Mouse (Mus musculus): ENCODE measurements around the gene Adamts17. TPM values are rescaled to one million over a fixed set of nuclear protein-coding genes. Genes with fewer than 3 reads are reported as not detected.

Adamts17 gene
- total RNA-seq, 2 experiments from 2014 or later: 20.2 to 23.8 TPM

GRCm38 (mm10) chr7:66843846-66844245 lies 4.3 kb downstream of the Adamts17 start:
- no peak for DNase-seq (ENCODE audit: low spot score in 2 of 2)

GRCm38 (mm10) chr7:66846582-66846981 lies 7.0 kb downstream of the Adamts17 start:
- DNase-seq (ENCODE audit: low spot score in 2 of 2): no peak

- no peak for DNase-seq (ENCODE audit: low spot score in 2 of 2)
Measured at GRCm38 (mm10) chr7:66847299-66847698, 7.8 kb downstream of the Adamts17 start.

- no peak for DNase-seq (ENCODE audit: low spot score in 2 of 2)
Measured at GRCm38 (mm10) chr7:66849316-66849715, 9.8 kb downstream of the Adamts17 start.

- no peak for DNase-seq (ENCODE audit: low spot score in 2 of 2)
Measured at GRCm38 (mm10) chr7:66852164-66852563, 12.6 kb downstream of the Adamts17 start.

- no peak for DNase-seq (ENCODE audit: low spot score in 2 of 2)
Measured at GRCm38 (mm10) chr7:66857610-66858009, 18.1 kb downstream of the Adamts17 start.

- DNase-seq (ENCODE audit: low spot score in 2 of 2): no peak
Measured at GRCm38 (mm10) chr7:66858247-66859075, 18.9 kb downstream of the Adamts17 start.

- DNase-seq (ENCODE audit: low spot score in 2 of 2): no peak
Measured at GRCm38 (mm10) chr7:66859220-66859619, 19.7 kb downstream of the Adamts17 start.

- peak in 1 of 2 experiments; percentile 68 for DNase-seq (ENCODE audit: low spot score in 2 of 2)
Measured at GRCm38 (mm10) chr7:66866944-66867718, 27.6 kb downstream of the Adamts17 start.

- DNase-seq (ENCODE audit: low spot score in 2 of 2): peak; percentile 48 to 63
Measured at GRCm38 (mm10) chr7:66867719-66868501, 28.4 kb downstream of the Adamts17 start.

- DNase-seq (ENCODE audit: low spot score in 2 of 2): no peak
Measured at GRCm38 (mm10) chr7:66871520-66871919, 32.0 kb downstream of the Adamts17 start.

GRCm38 (mm10) chr7:66871940-66872511 lies 32.5 kb downstream of the Adamts17 start:
- no peak for DNase-seq (ENCODE audit: low spot score in 2 of 2)

- no peak for DNase-seq (ENCODE audit: low spot score in 2 of 2)
Measured at GRCm38 (mm10) chr7:66873235-66873634, 33.7 kb downstream of the Adamts17 start.

GRCm38 (mm10) chr7:66891431-66891830 lies 51.9 kb downstream of the Adamts17 start:
- DNase-seq (ENCODE audit: low spot score in 2 of 2): no peak

GRCm38 (mm10) chr7:66892096-66892495 lies 52.6 kb downstream of the Adamts17 start:
- DNase-seq (ENCODE audit: low spot score in 2 of 2): no peak

- DNase-seq (ENCODE audit: low spot score in 2 of 2): no peak
Measured at GRCm38 (mm10) chr7:66902376-66902775, 62.8 kb downstream of the Adamts17 start.

- no peak for DNase-seq (ENCODE audit: low spot score in 2 of 2)
Measured at GRCm38 (mm10) chr7:66903014-66903413, 63.5 kb downstream of the Adamts17 start.

GRCm38 (mm10) chr7:66905941-66906340 lies 66.4 kb downstream of the Adamts17 start:
- no peak for DNase-seq (ENCODE audit: low spot score in 2 of 2)

GRCm38 (mm10) chr7:66912866-66913265 lies 73.3 kb downstream of the Adamts17 start:
- DNase-seq (ENCODE audit: low spot score in 2 of 2): no peak

GRCm38 (mm10) chr7:66923595-66923994 lies 84.1 kb downstream of the Adamts17 start:
- DNase-seq (ENCODE audit: low spot score in 2 of 2): no peak

GRCm38 (mm10) chr7:66924104-66924503 lies 84.6 kb downstream of the Adamts17 start:
- DNase-seq (ENCODE audit: low spot score in 2 of 2): no peak

Measured in layer of hippocampus, adult 18-20 months (tissue).